Mouse (Mus musculus) heart, adult 18-20 months (tissue): ENCODE measurements at regions not wholly inside any gene's neighbourhood (a gene's known extent, or its start where the extent isn't known, plus 50 kb on each side); places are given as distances from the start of the nearest gene placed in this dataset.

ENCODE experiments used
- DNase-seq, 2 experiments: peaks; one replicate each; pipeline ENCODE4 v3.0.0; 2021 to 2022; ENCODE audit warnings: mixed read lengths in 1 of 2

- DNase-seq: no peak
Measured at GRCm38 (mm10) chr10:37322310-37322709, 183.6 kb upstream of the Marcks start.

- DNase-seq: peak in 1 of 2 experiments; percentile 39
Measured at GRCm38 (mm10) chr10:37321171-37321570, 182.5 kb upstream of the Marcks start.

- no peak for DNase-seq
Measured at GRCm38 (mm10) chr10:37319746-37320430, 181.2 kb upstream of the Marcks start.

GRCm38 (mm10) chr10:37316701-37317100, 178.0 kb upstream of the Marcks start:
- no peak for DNase-seq

- no peak for DNase-seq
Measured at GRCm38 (mm10) chr10:37315804-37316203, 177.1 kb upstream of the Marcks start.

GRCm38 (mm10) chr10:37314746-37315430, 176.2 kb upstream of the Marcks start:
- DNase-seq: peak in 1 of 2 experiments; percentile 20

GRCm38 (mm10) chr10:37313461-37313860, 174.7 kb upstream of the Marcks start:
- no peak for DNase-seq

GRCm38 (mm10) chr10:37310266-37310945, 171.7 kb upstream of the Marcks start:
- peak; percentile 48 to 55 for DNase-seq

- DNase-seq: no peak
Measured at GRCm38 (mm10) chr10:37304656-37305055, 165.9 kb upstream of the Marcks start.

GRCm38 (mm10) chr10:37300181-37300889, 161.6 kb upstream of the Marcks start:
- DNase-seq: no peak

- no peak for DNase-seq
Measured at GRCm38 (mm10) chr10:37298689-37299421, 160.1 kb upstream of the Marcks start.

- DNase-seq: no peak
Measured at GRCm38 (mm10) chr10:37294231-37294630, 155.5 kb upstream of the Marcks start.

GRCm38 (mm10) chr10:37293292-37293691, 154.6 kb upstream of the Marcks start:
- no peak for DNase-seq

GRCm38 (mm10) chr10:37291639-37292495, 153.1 kb upstream of the Marcks start:
- no peak for DNase-seq

GRCm38 (mm10) chr10:37289964-37290704, 151.4 kb upstream of the Marcks start:
- peak in 1 of 2 experiments; percentile 14 for DNase-seq

- peak in 1 of 2 experiments; percentile 9 for DNase-seq
Measured at GRCm38 (mm10) chr10:37286305-37286704, 147.6 kb upstream of the Marcks start.

- DNase-seq: peak in 1 of 2 experiments; percentile 4
Measured at GRCm38 (mm10) chr10:37282951-37283350, 144.2 kb upstream of the Marcks start.

- DNase-seq: no peak
Measured at GRCm38 (mm10) chr10:37280823-37281222, 142.1 kb upstream of the Marcks start.

GRCm38 (mm10) chr10:37280150-37280820, 141.6 kb upstream of the Marcks start:
- no peak for DNase-seq
